In the genomic region with DNA sequence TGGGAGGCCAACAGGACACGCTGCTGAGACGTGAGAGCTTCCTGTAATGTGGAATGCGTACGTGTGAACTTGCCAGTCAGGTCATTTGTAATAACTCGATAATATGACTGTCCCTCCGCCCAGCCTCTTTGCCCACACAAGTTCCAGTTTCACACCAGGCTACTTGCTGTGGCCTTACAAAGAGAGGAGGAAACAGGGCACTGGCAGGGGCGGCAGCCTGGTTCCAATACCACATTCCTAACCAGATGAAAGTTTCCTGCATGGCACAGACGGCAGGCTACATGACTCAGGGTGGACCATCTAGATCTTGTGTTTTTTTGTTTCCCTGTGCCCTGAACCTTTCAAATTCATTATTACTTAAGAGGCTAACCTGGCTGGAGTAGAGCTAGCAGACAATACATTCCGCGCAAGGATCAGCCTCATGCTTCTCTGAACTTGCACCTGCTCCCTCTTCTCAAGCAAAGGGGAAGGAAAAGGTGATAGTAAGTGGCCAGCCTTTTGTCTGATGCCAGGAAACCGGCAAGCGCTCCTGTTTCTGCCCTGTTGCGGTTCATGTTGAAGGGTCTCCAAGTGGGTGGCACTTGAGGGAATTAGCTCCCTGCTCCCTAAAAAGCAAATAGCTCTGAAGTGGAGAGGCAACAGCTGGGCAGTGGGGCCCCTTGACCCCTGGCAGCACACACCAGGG, we compare ENCODE assay signal across 10 mouse cellular contexts.
DNase-seq lines count a peak whose midpoint lies in the region; ATAC-seq and TF ChIP-seq lines count a peak whose summit lies in the region.
"Had no signal": no experiment of that assay in that cellular context is flagged by ENCODE, and none has a peak within 500 bp of the region (broad histone marks: within the 10 kb centered on the region; RNA-seq: fewer than 3 reads in every experiment).

No protein-coding gene starts in this region.

- peak; percentile 44 for DNase-seq in embryo, embryonic 10 days (ENCODE audit: low spot score)
- DNase-seq in embryo, embryonic 9.5 days (ENCODE audit: extremely low spot score), result no peak
- DNase-seq in kidney, adult 2 months, result peak; percentile 42
- DNase-seq in kidney, postnatal 4 days, result no peak
- DNase-seq in limb, embryonic 10.5 days (ENCODE audit: low spot score), result no peak
- no peak for DNase-seq in testis, postnatal 14 days (ENCODE audit: low spot score)
- no peak for DNase-seq in right cerebral cortex, postnatal 25 days
- DNase-seq: adrenal gland, postnatal 25 days; cerebellum, adult 9-11 months had no signal

- ATAC-seq in embryonic facial prominence, embryonic 13.5 days (ENCODE audit: insufficient number of reproducible peaks, insufficient read depth, low FRiP score, low TSS enrichment, low read depth), result no peak

- no peak overlapping the region for H3K27ac ChIP-seq in kidney, adult 2 months (ENCODE audit: insufficient read depth, low read depth, low read length)
- H3K27ac ChIP-seq in embryonic facial prominence, embryonic 13.5 days, result no peak overlapping the region
- H3K27ac ChIP-seq in limb, embryonic 10.5 days, result 0 out of 2 replicates have a peak overlapping the region, but pooled peaks have one; percentile 30

- H3K9ac ChIP-seq in embryonic facial prominence, embryonic 13.5 days, result 0 out of 2 replicates have a peak overlapping the region, but pooled peaks have one; percentile 3

- no peak overlapping the region for H3K4me2 ChIP-seq in embryonic facial prominence, embryonic 13.5 days

- H3K36me3 ChIP-seq in kidney, adult 2 months (ENCODE audit: control insufficient read depth, insufficient read depth, low read length), result no peaks in the 10 kb centered on the region
- H3K36me3 ChIP-seq in embryonic facial prominence, embryonic 13.5 days, result no peaks in the 10 kb centered on the region
- no peaks in the 10 kb centered on the region for H3K36me3 ChIP-seq in limb, embryonic 10.5 days

- peaks cover 7% of the 10 kb centered on the region; the same call in 1 of the 2 replicates for H3K4me1 ChIP-seq in kidney, adult 2 months (ENCODE audit: control insufficient read depth, insufficient read depth, low read length)
- peaks cover 5% of the 10 kb centered on the region for H3K4me1 ChIP-seq in embryonic facial prominence, embryonic 13.5 days
- H3K4me1 ChIP-seq in limb, embryonic 10.5 days, result peaks cover 9% of the 10 kb centered on the region

- WGBS in kidney, adult 2 months, result 56% methylated on average over 13 of the region's 13 CpGs
- WGBS in embryonic facial prominence, embryonic 13.5 days, result 44% methylated on average over 13 of the region's 13 CpGs
- 70% methylated on average over 13 of the region's 13 CpGs for WGBS in limb, embryonic 10.5 days

- TF ChIP-seq POLR2A in kidney, adult 2 months (IDR thresholded peaks at IDR 0.05; ENCODE audit: low read depth, low read length), result no peak

- TF ChIP-seq CTCF in kidney, adult 2 months (conservative IDR thresholded peaks at IDR 0.05; ENCODE audit: insufficient read depth, insufficient read length, low read depth, low read length), result no peak

- H3K9me3 ChIP-seq in embryonic facial prominence, embryonic 13.5 days, result no peaks in the 10 kb centered on the region
- no peaks in the 10 kb centered on the region for H3K9me3 ChIP-seq in limb, embryonic 10.5 days (replicated peaks)

- no peaks in the 10 kb centered on the region for H3K27me3 ChIP-seq in kidney, adult 2 months (replicated peaks; ENCODE audit: control insufficient read depth, insufficient read depth, low read length)
- no peaks in the 10 kb centered on the region for H3K27me3 ChIP-seq in embryonic facial prominence, embryonic 13.5 days
- no peaks in the 10 kb centered on the region for H3K27me3 ChIP-seq in limb, embryonic 10.5 days (ENCODE audit: low read depth, poor library complexity, severe bottlenecking)

- no peak overlapping the region for H3K4me3 ChIP-seq in kidney, adult 2 months (ENCODE audit: insufficient read depth, low read depth, low read length)
- H3K4me3 ChIP-seq in embryonic facial prominence, embryonic 13.5 days, result no peak overlapping the region
- no peak overlapping the region for H3K4me3 ChIP-seq in limb, embryonic 10.5 days

Comparison
In these comparisons a context has a peak if more than half of its experiments do, and no peak if none do; other contexts are left out.
1. DNase-seq: peak in embryo, embryonic 10 days (single experiment) and kidney, adult 2 months (single experiment); none in embryo, embryonic 9.5 days (single experiment), kidney, postnatal 4 days (0 of 2), limb, embryonic 10.5 days (single experiment), testis, postnatal 14 days (single experiment) and right cerebral cortex, postnatal 25 days (single experiment).